Mouse (Mus musculus) liver, postnatal 0 days (tissue): ENCODE measurements around the gene Slc3a2.

Experiments
- CTCF ChIP-seq: sonication (generic); IDR thresholded peaks from 2 replicates; pipeline ENCODE4 v1.5.1; 2016; ENCODE audit warnings: antibody characterized with exemption, low read depth
- EP300 ChIP-seq: IDR thresholded peaks from 2 replicates; pipeline ENCODE4 v1.6.1; 2016; ENCODE audit warnings: antibody characterized with exemption, low read depth, mild to moderate bottlenecking

GRCm38 (mm10) chr19:8722559-8722906 is 636 bp downstream of the Slc3a2 start:
- no peak for TF ChIP-seq CTCF
- TF ChIP-seq EP300 = no peak
